Mouse (Mus musculus): ENCODE results near the gene Rpl36a. TPM values are rescaled to one million over a fixed set of nuclear protein-coding genes. Genes with fewer than 3 reads are reported as not detected.

Gene Rpl36a
- polyA plus RNA-seq, 1 experiment: 1,272 TPM

DNA sequence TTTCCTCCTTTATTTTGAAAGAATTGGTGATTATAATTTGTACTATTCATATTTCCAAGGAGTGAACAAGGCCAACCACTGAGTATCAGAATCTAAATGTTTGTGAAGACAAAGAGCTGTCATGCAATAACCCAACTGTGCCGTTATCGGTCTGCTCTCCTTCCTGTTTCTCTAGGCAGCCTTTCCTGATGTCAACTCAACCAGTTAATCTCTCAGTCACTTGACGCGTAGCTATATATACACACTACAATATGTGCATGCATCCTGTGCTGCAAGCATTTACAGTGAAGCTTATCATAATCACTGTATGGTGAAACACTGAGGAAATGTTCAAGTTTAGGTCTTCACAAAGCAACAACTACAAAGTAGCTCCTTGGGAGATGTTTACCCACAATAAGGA lies 21.1 kb upstream of the Rpl36a start:
- no peak for TF ChIP-seq USF1 (IDR thresholded peaks at IDR 0.05; ENCODE audit: low read depth)
- TF ChIP-seq POLR2A (IDR thresholded peaks at IDR 0.05; ENCODE audit: insufficient read length, low read depth): no peak
- Histone ChIP-seq H3K4me3 (no peak overlapping the region), H3K79me2 (ENCODE audit: control insufficient read depth, insufficient read depth) (no peaks in the 10 kb centered on the region), H3ac (ENCODE audit: control insufficient read depth, insufficient read length) (no peak overlapping the region), H3K27me3 (ENCODE audit: control insufficient read depth, insufficient read depth, insufficient read length) (no peaks in the 10 kb centered on the region), H3K4me2 (ENCODE audit: low read depth) (no peak overlapping the region), H3K36me3 (ENCODE audit: control insufficient read depth, insufficient read depth) (no peaks in the 10 kb centered on the region)

DNA sequence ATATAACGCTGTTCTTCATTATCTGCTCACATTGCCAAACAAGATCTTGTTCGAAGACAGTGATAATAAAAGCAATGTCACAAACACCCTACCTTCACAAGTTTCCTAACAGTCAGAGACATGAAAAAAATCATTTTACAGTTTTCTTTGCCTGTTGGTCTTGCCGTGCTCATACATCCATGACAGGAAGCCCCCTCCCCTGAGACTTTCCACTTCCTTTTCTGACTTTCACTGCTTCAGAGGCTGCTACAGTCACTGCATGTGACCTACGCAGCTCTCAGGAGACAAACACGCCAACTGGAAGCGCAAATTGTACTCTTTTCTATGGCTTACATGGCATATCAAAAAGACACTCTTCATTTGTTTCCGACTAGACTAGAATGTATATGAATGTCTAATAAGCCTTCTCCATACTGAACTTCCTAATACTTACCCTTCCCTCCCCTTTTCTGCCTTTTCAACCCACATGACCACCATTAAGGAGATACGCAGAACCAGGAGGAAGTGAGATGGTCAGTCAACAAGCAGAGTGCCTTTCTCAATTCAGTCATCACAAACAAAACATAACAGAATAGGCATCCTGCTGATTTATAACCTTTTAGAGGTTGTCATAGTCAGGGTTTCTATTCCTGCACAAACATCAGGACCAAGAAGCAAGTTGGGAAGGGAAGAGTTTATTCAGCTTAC lies 18.8 kb upstream of the Rpl36a start:
- Histone ChIP-seq H3K27me3 (ENCODE audit: control insufficient read depth, insufficient read depth, insufficient read length) (no peaks in the 10 kb centered on the region), H3K4me3 (no peak overlapping the region), H3K4me2 (ENCODE audit: low read depth) (no peak overlapping the region), H3K36me3 (ENCODE audit: control insufficient read depth, insufficient read depth) (no peaks in the 10 kb centered on the region), H3ac (ENCODE audit: control insufficient read depth, insufficient read length) (no peak overlapping the region), H3K79me2 (ENCODE audit: control insufficient read depth, insufficient read depth) (no peaks in the 10 kb centered on the region)
- no peak for TF ChIP-seq MAX (IDR thresholded peaks at IDR 0.05; ENCODE audit: low read depth)
- no peak for TF ChIP-seq REST (IDR thresholded peaks at IDR 0.05; ENCODE audit: insufficient read depth, insufficient read length)
- TF ChIP-seq POLR2A (IDR thresholded peaks at IDR 0.05; ENCODE audit: insufficient read length, low read depth): no peak
- no peak for TF ChIP-seq CEBPB (IDR thresholded peaks at IDR 0.05; ENCODE audit: insufficient read depth, poor library complexity, severe bottlenecking)
- TF ChIP-seq SRF (IDR thresholded peaks at IDR 0.05; ENCODE audit: control insufficient read depth, insufficient read length, low read depth): no peak
- TF ChIP-seq USF1 (IDR thresholded peaks at IDR 0.05; ENCODE audit: low read depth): no peak
- no peak for TF ChIP-seq TCF3 (IDR thresholded peaks at IDR 0.05; ENCODE audit: insufficient read length, low read depth)
- no peak for TF ChIP-seq MYOG (IDR thresholded peaks at IDR 0.05; ENCODE audit: control insufficient read depth in 1 of 3, insufficient read depth in 1 of 3, insufficient read length in 2 of 3, low read depth in 2 of 3)
- no peak for TF ChIP-seq E2F4 (IDR thresholded peaks at IDR 0.05; ENCODE audit: insufficient read depth)
- TF ChIP-seq MYOD1 (IDR thresholded peaks at IDR 0.05; ENCODE audit: control insufficient read depth in 1 of 3, insufficient read length in 2 of 3, low read depth in 2 of 3): no peak
- no peak for TF ChIP-seq POLR2AphosphoS2 (IDR thresholded peaks at IDR 0.05; ENCODE audit: insufficient read length, low read depth)
- TF ChIP-seq TCF12 (IDR thresholded peaks at IDR 0.05; ENCODE audit: insufficient read depth, poor library complexity, severe bottlenecking): no peak

DNA sequence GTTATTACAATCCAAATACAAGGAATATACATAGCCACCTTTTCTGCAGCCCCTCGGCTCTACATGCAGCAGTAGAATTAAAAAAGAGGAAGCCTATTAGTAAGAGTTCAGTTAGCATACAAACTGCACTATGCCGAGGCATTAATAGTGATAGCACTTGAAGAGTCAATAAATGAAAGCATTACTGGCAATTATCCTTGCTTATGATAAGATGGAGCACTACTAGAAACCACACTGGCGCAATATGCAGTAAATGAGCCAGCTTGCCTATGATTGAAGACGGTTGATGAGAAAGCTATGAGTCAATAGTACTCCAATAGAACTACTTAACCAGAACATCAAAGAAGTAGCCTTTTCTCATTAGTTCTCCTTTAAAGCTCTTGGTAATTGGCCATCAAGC lies 7.6 kb upstream of the Rpl36a start:
- Histone ChIP-seq H3K4me2 (ENCODE audit: low read depth) (no peak overlapping the region), H3K4me3 (no peak overlapping the region), H3K27me3 (ENCODE audit: control insufficient read depth, insufficient read depth, insufficient read length) (no peaks in the 10 kb centered on the region), H3K36me3 (ENCODE audit: control insufficient read depth, insufficient read depth) (no peaks in the 10 kb centered on the region), H3K79me2 (ENCODE audit: control insufficient read depth, insufficient read depth) (no peaks in the 10 kb centered on the region), H3ac (ENCODE audit: control insufficient read depth, insufficient read length) (no peak overlapping the region)
- TF ChIP-seq MYOG (IDR thresholded peaks at IDR 0.05; ENCODE audit: control insufficient read depth in 1 of 3, insufficient read depth in 1 of 3, insufficient read length in 2 of 3, low read depth in 2 of 3) (no peak), TCF3 (IDR thresholded peaks at IDR 0.05; ENCODE audit: insufficient read length, low read depth) (no peak), TCF12 (IDR thresholded peaks at IDR 0.05; ENCODE audit: insufficient read depth, poor library complexity, severe bottlenecking) (no peak), MAX (IDR thresholded peaks at IDR 0.05; ENCODE audit: low read depth) (no peak)

DNA sequence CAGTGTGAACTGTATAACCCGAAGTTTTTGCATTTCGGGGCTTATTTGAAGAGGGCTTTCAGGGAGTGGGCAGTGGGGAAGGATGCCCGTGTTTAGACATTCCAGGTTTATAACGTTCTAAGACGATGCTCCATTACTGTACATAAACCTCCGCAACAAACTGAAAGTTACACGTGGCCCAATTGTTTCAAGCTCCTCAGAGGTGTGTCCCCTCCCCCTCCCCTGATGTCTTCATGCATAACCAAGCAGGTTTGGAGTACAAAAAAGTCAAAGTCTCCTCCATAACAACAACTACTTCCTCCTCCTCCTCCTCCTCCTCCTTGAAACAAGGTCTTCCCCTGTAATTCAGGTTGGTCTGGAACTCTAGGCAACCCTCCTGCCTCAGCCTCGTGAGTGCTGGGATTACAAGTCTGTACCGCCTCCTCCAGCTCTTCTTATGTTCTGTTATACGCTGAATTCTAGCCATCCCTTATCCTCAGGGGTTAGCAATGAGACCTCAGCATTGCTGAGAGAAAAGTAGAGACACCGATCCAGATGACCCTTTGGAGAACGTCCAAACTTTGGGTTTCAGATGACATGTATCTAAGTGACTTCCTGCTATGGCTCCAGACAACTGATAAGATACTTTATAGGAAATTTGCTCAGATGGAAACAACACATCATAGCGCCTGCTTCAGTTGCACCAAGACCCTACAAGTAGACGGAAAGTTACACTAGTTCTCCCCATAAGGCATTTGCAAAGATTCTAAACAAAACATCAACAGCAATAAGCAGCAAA lies 4.7 kb upstream of the Rpl36a start:
- Histone ChIP-seq H3K36me3 (ENCODE audit: control insufficient read depth, insufficient read depth) (no peaks in the 10 kb centered on the region), H3ac (ENCODE audit: control insufficient read depth, insufficient read length) (no peak overlapping the region), H3K4me3 (no peak overlapping the region), H3K4me2 (ENCODE audit: low read depth) (no peak overlapping the region), H3K27me3 (ENCODE audit: control insufficient read depth, insufficient read depth, insufficient read length) (no peaks in the 10 kb centered on the region), H3K79me2 (ENCODE audit: control insufficient read depth, insufficient read depth) (peaks cover 2% of the 10 kb centered on the region)
- no peak for TF ChIP-seq CEBPB (IDR thresholded peaks at IDR 0.05; ENCODE audit: insufficient read depth, poor library complexity, severe bottlenecking)
- TF ChIP-seq POLR2AphosphoS2 (IDR thresholded peaks at IDR 0.05; ENCODE audit: insufficient read length, low read depth): no peak
- no peak for TF ChIP-seq USF1 (IDR thresholded peaks at IDR 0.05; ENCODE audit: low read depth)
- TF ChIP-seq SRF (IDR thresholded peaks at IDR 0.05; ENCODE audit: control insufficient read depth, insufficient read length, low read depth): no peak
- TF ChIP-seq MYOD1 (IDR thresholded peaks at IDR 0.05; ENCODE audit: control insufficient read depth in 1 of 3, insufficient read length in 2 of 3, low read depth in 2 of 3): no peak
- no peak for TF ChIP-seq TCF3 (IDR thresholded peaks at IDR 0.05; ENCODE audit: insufficient read length, low read depth)
- no peak for TF ChIP-seq REST (IDR thresholded peaks at IDR 0.05; ENCODE audit: insufficient read depth, insufficient read length)
- no peak for TF ChIP-seq POLR2A (IDR thresholded peaks at IDR 0.05; ENCODE audit: insufficient read length, low read depth)
- no peak for TF ChIP-seq MYOG (IDR thresholded peaks at IDR 0.05; ENCODE audit: control insufficient read depth in 1 of 3, insufficient read depth in 1 of 3, insufficient read length in 2 of 3, low read depth in 2 of 3)
- no peak for TF ChIP-seq E2F4 (IDR thresholded peaks at IDR 0.05; ENCODE audit: insufficient read depth)

DNA sequence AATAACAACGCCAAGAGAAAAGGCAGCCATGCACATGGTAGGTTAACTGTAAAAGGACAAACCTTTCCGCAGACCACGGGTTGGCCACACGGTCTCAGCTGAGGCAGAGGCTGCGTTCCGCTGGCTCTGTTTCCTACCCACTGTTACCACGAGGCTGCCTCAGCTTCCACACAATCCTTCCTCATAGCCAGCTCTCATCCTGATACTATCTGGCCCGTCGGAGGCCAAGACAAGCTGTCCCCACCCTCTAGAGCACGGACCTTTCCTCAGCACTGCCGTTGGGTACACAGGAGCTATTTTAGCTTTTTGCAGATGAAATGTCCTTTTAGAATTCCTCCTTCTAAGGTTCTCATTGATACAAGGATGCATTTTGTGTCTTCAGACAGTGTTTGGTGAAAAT lies 3.2 kb upstream of the Rpl36a start:
- Histone ChIP-seq H3ac (ENCODE audit: control insufficient read depth, insufficient read length) (no peak overlapping the region), H3K36me3 (ENCODE audit: control insufficient read depth, insufficient read depth) (peaks cover under 1% of the 10 kb centered on the region), H3K4me3 (no peak overlapping the region), H3K79me2 (ENCODE audit: control insufficient read depth, insufficient read depth) (peaks cover 17% of the 10 kb centered on the region), H3K4me2 (ENCODE audit: low read depth) (no peak overlapping the region), H3K27me3 (ENCODE audit: control insufficient read depth, insufficient read depth, insufficient read length) (no peaks in the 10 kb centered on the region)
- TF ChIP-seq CEBPB (IDR thresholded peaks at IDR 0.05; ENCODE audit: insufficient read depth, poor library complexity, severe bottlenecking): no peak
- TF ChIP-seq MYOG (IDR thresholded peaks at IDR 0.05; ENCODE audit: control insufficient read depth in 1 of 3, insufficient read depth in 1 of 3, insufficient read length in 2 of 3, low read depth in 2 of 3): no peak
- TF ChIP-seq E2F4 (IDR thresholded peaks at IDR 0.05; ENCODE audit: insufficient read depth): no peak
- no peak for TF ChIP-seq REST (IDR thresholded peaks at IDR 0.05; ENCODE audit: insufficient read depth, insufficient read length)
- no peak for TF ChIP-seq SRF (IDR thresholded peaks at IDR 0.05; ENCODE audit: control insufficient read depth, insufficient read length, low read depth)
- no peak for TF ChIP-seq POLR2AphosphoS2 (IDR thresholded peaks at IDR 0.05; ENCODE audit: insufficient read length, low read depth)
- no peak for TF ChIP-seq POLR2A (IDR thresholded peaks at IDR 0.05; ENCODE audit: insufficient read length, low read depth)
- no peak for TF ChIP-seq MAX (IDR thresholded peaks at IDR 0.05; ENCODE audit: low read depth)
- no peak for TF ChIP-seq MYOD1 (IDR thresholded peaks at IDR 0.05; ENCODE audit: control insufficient read depth in 1 of 3, insufficient read length in 2 of 3, low read depth in 2 of 3)
- TF ChIP-seq USF1 (IDR thresholded peaks at IDR 0.05; ENCODE audit: low read depth): no peak
- no peak for TF ChIP-seq TCF3 (IDR thresholded peaks at IDR 0.05; ENCODE audit: insufficient read length, low read depth)
- TF ChIP-seq TCF12 (IDR thresholded peaks at IDR 0.05; ENCODE audit: insufficient read depth, poor library complexity, severe bottlenecking): no peak

Measured in myocyte (in vitro differentiated cells).